Mouse (Mus musculus) layer of hippocampus, postnatal 10 days (tissue): Measurements from ENCODE around the gene Traf3. TPM values are rescaled to one million over a fixed set of nuclear protein-coding genes. Genes with fewer than 3 reads are reported as not detected.

Experiments
- DNase-seq, 2 experiments: peaks; one replicate each; pipeline ENCODE4 v3.0.0; 2021; ENCODE audit warnings: low spot score in 2 of 2
- long read RNA-seq: library from polyadenylated mRNA; stranded (forward); transcript quantifications from one replicate; pipeline ENCODE4 v2.0.0, GENCODE M21; 2023
- total RNA-seq, 2 experiments: library from RNA; stranded (reverse); gene quantifications; 2 replicates each; pipeline ENCODE4 v1.2.3; 2021

Gene Traf3
- total RNA-seq: 10 to 100 TPM; 94.1 to 99.9 TPM
- long read RNA-seq, full-length matches to known transcripts: 2 of 27 reads
- long read RNA-seq, partial matches to known transcripts: 0 of 27 reads
- long read RNA-seq, other reads (novel, unspliced or antisense): 25 of 27 reads

DNA sequence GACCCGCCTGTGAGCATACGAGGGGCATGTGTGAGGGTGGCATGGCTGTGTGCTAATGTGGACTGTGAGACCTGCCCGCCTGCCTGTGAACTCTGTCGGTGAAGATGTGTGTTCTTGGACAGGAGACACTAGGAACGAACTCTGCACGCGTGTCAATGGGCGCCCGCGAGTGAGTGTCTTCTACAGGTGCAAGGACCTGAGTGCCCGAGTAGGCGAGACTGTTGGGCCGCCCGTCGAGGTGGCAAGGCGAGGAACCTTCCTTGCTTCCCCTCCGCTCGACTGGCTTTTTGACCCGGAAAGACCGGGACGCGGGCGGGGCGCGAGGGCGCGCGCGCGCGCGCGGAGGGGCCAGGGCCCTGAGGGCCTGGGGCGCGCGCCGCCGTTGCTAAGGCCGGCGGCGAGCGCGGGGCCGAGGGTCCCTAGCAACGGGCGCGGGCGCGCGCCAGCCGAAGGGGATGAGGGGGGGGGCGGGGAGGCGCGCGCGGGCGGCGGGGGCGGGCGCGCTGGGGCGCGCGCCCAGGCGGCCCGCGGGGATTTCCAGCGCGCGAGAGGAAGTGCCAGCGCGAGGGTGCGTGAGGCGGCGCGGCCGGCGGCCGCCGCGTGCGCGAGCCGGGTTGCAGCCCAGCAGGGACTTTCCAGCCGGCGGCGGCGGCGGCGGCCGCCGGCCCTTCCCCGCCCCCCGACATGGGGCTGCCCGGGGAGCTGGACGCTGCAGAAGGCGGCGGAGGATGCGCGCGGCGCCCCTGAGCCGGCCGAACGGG lies at the start of gene Traf3:
Traf3 (plus strand) TSS at position 540 of the 761 bp plus-strand sequence.
- peak; percentile 59 to 76 for DNase-seq

DNA sequence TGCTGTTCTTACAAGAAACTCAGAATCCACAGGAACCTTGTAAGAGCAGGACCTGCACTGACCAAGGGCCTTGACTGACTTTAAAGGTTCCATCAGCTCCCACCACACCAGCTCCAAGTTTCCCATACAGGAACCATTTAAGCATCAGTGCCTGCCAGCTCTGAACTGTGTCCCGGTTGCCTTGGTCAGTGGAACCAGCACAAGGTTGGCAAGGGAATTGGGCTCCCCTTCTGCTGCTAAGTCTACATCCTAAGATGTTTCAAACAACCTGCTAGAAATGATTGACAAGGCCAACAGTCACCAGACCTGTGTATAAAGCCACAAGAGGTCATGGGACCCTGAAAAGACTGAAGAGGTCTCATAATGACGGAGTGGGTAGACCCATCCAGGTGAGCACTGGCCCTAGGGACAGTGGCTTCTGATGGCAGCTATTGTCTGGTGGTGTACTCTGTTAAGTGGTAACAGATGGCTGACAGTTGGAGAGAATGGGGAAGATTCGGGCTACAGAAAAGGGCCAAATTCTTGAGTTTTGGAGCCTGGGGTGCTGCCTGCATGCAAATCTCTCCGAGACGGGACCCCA lies 46.6 kb upstream of the Traf3 start:
- DNase-seq: no peak

DNA sequence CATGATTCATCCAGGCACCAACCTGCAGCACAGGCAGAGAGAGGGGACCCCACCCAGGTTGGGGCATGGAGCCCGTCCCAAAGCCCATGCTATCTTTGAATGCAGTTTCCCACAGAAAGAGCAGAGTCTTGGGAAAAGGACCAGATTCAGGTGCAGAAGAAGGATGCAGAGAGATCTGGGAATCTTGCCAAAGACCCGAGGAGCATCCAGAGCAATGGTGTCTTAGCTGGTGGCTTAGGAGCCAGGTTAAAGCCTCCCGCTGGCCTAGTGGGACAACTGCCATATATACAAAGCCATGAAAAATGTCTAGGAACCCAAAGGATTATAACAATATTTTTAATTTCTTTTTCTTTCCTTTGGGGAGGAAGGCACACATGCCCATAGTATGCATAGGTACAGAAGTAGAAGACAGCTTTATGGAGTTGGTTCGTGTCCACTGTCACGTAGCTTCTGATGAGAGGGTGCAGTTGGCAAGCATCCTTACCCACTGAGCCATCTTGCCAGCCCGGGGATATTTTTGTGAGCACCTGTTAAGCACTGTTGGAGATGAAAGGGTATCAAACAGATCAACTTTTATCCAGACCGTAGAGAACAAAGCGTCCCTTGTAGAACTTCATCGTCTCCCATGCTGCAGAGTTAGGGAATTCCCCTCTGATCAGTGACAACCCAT lies 45.1 kb upstream of the Traf3 start:
- DNase-seq: no peak

DNA sequence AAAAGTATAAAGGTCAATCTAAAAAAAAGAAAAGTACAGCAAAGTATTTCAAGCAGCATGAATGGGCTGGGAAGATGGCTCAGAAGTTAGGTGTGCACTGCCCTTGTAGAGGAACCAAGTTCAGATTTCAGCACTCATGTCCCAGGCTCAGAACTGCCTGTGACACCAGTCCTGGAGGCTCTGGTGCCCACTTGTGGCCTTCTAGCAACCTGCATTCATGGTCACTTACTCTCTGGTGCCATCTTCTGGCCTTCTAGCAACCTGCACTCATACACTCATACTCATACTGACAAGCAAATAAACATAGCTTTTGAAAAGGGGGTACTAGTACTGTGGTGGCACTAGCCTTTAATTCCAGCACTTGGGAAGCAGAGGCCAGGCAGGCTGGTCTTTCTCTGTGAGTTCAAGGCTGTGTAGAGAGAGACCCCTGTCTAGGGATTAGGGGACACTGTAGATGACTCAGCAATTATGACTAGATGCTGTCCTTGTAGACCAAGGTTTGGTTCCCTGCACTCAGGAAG lies 43.8 kb upstream of the Traf3 start:
- no peak for DNase-seq

DNA sequence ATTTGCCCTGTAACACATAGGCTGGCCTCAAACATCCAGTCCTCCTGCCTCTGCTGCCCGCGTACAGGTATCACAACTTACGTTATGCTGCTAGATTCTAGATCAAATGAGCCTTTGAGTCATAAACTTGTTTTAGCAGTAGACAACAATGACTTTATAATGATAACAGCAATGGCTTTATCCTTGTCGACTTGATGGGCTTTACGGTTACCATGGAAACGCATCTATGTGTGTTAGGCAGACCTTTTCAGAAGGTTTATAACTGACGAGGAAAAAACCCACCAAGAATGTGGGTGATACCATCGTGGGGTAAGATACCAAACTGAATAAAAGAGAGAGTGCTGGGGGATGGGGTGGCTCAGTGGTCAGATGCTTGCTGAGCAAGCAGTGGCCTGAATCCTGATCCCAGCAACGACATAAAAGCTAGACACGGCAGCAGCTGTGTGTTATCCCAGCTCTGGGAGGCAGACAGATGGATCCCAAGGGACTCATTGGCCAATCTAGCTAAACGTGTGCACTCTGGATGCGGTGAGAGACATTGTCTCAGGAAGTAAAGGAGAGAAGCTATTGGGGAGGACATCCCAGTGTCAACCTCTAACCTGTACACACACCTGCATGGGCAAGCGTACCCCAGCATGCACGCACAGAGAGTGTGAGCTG lies 41.4 kb upstream of the Traf3 start:
- peak in 1 of 2 experiments; percentile 25 for DNase-seq

DNA sequence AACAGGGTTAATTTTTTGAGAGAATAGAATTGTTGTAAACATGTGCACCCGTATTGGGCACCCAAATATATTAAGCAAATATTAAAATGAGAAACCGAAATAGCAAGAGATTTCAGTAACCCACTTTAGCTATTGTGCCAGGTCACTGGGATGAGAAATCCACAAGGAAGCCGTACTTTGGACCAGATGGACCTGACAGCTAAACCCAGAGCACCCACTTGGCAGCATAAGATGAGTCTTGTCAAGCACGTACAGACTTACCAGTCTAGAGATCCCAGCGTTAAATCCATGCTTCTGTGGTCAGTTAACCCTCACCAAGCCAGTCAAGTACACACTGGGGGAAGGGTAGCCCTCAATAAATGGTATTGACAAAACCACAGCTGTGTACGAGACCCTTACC lies 40.5 kb upstream of the Traf3 start:
- DNase-seq: no peak

DNA sequence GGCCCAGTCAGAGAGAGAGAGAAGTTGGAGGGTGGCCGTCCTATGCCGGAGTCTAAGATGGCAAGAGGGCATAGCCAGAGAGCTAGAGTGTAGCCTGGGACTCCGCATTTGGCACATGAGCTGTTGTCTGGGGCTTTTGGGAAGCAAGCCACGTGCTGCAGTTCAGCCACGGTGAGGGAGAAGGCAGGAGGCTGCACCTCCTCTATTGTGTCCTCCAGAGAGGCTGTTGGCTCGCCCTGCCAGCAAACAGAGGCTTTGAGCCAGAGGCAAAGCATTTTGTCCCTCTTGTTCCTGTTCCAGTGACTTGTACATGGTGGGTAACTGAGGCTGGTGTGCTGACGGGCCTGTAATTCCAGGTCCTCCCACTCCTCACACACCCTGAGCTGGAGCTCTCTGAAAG lies 32.0 kb upstream of the Traf3 start:
- DNase-seq: peak in 1 of 2 experiments; percentile 56

DNA sequence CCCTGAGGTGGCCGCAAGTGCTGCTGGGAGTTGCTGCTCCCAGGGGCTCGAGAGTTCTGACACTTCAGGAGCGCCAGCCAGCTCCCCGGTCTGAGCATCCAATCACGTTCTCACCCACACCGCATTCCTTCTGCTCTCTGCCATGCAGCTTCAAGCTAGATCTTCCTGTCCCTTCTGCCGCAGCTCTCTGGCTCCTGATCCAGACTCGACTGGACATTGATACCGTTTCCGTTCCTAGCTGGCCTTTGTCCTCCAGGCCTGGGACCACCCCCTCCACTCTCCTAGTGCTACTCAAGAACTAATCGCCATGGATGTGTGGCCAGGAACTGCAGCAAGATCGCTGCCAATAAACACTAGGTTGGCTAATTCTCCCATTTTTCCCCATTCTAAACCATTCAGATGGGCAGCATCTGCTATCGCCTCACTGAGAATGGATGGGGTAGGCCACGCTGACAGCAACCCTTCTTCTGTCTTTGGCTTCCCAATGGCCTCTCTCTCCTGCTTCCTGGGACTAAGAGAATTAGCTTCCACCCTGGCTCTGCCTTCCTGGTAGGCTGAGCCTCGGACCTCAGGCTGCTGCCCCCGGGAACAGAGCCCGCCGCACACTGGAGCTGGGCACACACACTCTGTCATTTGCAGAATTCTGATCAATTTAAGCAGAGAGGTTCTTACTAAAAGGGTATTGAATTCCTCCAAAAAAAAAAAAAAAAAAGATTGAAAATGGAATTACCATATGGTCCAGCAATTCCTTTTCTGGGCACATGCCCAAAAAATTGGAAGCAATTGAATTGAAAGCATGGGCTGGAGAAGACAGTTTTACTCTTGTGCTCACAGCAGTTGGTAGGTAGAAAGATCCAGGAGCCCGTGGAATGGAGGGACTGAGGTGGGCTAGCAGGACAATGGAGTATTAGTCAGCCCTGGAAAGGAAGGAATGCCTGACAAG lies 31.1 kb upstream of the Traf3 start:
- peak; percentile 37 to 58 for DNase-seq

DNA sequence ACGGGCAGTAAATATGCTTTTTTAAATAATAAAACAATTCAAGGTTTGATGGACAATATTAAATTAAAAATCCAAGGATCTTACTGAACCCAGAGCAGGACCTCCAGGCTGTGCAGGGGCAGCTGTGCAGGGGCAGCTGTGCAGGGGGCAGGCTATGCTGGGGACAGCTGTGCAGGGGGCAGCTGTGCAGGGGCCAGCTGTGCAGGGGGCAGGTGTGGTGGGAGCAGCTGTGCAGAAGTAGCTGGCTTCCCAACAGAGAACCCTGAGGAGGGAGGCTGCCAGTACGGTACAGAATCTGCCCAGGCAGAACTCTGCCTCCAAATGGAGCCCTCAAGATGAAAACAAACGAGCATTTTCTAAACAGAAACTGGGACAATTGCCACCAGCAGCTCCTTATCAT lies 30.2 kb upstream of the Traf3 start:
- no peak for DNase-seq

DNA sequence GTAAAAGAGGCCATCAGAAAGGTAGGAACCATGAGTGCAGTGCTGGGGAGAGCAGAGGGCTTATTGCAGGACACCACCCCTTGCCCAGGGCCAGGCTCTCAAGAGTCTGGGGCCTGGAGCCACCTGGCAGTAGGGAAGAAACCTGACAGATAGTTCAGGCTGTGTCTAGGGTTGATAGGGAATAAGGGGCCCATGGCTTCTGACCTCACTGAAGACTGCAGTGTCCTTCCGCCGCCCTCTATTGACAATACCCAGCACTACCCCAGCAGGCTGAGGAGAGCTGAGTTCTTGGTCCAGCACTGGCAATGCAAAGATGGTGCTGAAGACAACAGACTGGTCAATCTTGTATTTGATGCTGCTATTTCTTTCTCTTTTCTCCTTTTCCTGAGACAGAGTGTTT lies 29.1 kb upstream of the Traf3 start:
- DNase-seq: no peak

DNA sequence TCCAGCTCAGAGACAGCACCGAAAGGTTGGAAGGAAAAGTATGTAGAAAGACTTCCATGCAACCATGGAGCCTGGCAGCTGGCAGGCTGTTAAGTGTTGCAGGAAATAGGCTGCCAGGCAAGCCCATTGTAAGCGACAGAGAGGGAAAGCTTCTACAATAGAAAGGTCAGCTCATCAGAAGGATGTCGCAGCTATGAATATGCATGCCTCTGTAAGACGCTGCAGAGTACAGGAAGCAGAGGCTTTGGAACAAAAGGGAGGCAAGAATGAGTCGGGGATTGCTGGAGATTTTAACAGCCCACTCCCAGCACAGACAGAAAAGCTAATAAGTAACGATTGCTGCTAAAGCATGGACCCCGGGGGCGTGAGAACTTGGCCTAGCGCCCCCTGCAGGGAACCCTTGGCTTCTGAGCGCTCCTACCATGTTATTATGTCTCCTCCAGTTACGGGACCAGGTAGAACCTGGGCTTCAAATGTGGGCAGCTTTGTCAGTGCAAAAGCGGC lies 23.1 kb upstream of the Traf3 start:
- peak in 1 of 2 experiments; percentile 57 for DNase-seq

DNA sequence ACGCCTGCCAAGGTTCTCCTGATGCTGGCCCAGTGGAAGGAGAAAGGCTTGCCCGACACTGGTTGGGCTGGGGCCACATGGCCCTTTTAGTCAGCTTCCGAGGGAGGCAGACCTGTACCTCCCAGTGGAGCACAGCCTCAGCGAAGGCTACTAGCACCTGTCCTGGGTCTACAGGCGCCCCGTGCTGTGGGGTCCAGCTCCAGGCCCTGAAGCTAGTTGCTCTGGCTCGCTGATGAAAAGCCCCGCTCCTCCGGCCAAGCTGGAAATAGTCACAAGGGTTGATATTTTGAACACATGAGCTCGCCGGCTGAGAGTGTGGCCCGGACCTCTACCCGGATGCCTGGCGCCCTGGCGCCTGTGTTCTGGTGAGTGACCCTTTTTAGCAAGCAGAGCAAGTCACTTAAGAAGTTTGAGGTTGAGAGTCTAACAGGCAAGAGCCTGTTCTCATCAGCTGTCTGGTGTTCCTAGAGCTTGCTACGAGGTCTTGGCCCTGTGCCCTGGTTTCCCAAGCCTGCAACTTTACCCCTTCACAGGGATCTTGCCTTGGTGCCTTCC lies 22.6 kb upstream of the Traf3 start:
- peak; percentile 42 to 54 for DNase-seq

DNA sequence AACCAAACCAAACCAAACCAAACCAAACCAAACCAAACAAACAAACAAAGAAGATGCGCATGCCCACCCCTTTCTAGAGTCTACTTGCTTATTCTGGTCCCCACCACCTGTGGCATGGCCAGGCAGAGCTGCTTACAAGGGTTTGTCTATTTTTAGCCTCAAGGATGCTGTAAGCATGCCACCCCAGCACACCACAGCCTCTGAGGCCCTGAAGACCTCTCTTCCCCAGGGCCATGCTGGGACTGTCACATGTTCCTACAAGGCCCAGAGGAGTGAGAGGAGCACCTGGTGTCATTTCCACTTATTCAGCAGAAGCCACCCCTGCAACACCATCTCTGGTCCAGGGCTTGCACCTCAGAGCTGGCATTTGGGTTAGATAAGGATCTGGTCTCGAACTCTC lies 21.6 kb upstream of the Traf3 start:
- no peak for DNase-seq

DNA sequence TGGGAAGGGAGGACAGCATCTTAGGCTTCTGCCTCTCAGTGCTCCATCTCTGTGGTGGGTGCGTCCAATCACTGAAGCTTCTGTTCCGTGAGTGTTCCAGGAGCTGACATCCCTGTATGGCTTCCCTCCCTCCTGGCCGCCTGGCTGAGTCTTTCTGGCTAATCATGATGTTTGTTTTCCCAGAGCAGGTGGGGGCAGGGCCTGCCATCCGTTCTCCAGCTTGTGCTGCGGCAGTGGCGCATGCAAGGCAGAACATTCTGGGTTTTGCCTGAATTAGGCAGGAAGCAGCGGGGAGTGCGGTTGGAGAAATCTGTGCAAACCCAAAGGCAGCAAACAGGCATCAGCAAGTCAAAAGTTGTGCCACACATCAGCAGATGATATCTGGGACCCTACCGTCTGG lies 20.9 kb upstream of the Traf3 start:
- DNase-seq: peak; percentile 70 to 78

DNA sequence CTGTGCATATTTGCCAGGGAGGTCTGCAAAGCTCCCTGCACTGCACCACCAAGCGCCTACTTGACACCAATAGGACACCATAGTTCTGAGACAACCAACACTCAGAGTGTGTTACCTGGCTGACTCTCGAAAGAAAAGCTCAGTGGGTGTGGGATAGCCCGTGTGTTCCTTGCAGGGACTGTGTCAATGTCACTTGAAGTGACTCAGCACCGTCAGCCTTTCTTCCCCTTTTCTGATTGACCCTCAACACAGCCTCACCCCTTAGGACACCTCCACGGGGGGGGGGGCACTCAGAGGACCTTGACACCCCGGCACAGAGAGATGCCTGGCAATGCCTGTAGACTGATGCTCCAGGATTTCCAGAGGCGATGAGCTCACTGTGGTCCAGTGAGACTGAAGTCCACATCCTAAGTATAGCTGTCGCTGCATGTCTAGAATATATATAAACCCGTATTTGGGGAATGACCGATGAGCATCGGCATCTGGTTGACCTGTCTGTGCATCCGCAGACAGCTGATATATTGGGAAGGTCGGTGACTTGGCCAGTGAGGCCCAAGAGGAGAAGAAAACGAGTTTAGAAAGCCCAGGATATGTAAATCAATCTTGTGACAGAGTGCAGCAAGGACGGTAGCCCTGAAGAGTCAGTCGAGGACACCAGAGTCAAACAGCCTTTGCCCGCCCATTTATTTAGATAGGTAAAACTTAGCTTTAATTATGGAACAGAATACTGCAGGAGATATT lies 16.5 kb upstream of the Traf3 start:
- DNase-seq: no peak

DNA sequence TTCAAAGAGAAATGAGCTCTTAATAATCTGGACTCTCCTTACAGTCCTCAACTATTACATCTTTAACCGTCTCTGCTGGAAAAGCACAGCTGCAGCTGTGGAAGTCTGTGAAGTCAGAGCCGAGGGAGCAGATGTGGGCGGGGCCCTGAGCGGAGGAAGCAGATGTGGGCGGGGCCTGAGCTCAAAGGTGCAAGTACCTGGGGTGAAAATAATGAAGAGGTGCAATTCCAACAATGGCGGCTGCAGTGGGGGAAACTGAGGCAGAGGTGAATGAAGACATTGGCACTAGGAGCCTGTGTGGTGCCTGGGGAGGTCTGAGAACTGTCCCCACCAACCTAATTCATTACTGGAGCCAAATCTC lies 16.0 kb upstream of the Traf3 start:
- no peak for DNase-seq

DNA sequence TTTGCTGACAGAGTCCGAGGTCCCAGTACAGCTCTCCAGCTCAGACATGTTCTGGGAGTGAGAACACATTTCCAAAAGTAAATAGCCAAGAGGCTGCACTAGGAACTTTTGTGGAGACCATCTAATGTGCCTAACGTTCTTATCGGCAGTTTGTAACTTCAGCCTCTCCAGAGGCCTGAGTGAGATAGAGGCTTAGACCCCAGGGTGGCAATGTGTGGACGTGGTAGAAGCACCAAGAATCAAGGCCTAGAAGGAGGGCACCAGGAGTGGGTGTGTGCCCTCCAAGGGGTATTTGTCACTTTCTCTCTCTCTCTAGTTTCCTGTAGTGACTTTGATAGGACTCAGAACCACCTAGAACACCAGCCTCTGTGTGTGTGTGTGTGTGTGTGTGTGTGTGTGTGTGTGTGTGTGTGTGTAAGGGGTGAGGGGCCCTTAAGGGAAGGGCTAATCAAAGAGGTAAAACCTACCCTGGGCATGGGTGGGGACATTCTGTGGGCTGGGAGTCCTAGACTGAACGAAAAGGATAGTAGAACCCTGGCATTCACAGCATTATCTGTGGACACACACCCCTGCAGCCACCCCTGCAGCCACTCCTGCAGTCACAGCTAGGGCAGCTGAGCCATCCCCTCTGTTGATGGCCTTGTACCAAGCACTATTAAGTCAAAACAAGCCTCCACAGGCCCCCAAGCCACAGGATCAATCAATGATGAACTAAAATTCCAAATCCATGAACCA lies 14.6 kb upstream of the Traf3 start:
- no peak for DNase-seq

DNA sequence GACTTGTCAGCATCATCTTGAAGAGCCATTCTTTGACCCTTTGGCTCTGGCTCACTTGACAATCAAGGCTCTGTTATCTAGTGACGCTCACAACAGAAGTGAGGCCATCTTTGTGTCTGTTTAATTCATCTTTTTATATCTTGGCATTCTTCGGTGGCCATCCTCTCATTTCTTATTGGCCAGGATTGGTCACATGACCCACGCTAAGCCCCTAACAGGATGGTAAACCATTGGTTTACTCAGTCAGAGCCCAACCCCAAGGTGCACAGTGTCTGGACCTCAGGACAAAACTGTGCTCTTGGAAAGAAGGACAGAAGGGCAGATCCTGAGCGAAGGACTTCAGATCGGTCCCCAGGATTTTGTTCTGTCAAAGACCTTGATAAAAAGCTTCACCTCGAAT lies 13.6 kb upstream of the Traf3 start:
- DNase-seq: no peak
